Mouse (Mus musculus) CH12.LX (cell line): Measurements from ENCODE around the gene Ankrd31.

Experiments used
- CTCF ChIP-seq, 2 experiments: IDR thresholded peaks in 1 of 2; conservative IDR thresholded peaks in 1 of 2; 2 replicates each; pipeline ENCODE4 v1.5.1; 2011 to 2012; ENCODE audit warnings: low read depth in 2 of 2, low read length in 2 of 2, improper control_type of control experiment in 1 of 2, inconsistent platforms in 1 of 2, mild to moderate bottlenecking in 1 of 2, moderate library complexity in 1 of 2
- GABPA ChIP-seq: IDR thresholded peaks from 2 replicates; pipeline ENCODE4 v1.6.1; 2012; ENCODE audit warnings: low read depth, low read length, improper control_type of control experiment, inconsistent platforms; ENCODE audit not compliant: insufficient replicate concordance
- KAT2A ChIP-seq: IDR thresholded peaks from 2 replicates; pipeline ENCODE4 v1.6.1; 2012; ENCODE audit warnings: low read length, improper control_type of control experiment, inconsistent platforms; ENCODE audit not compliant: insufficient replicate concordance
- MAFK ChIP-seq: IDR thresholded peaks from 2 replicates; pipeline ENCODE4 v1.6.1; 2011; ENCODE audit warnings: low read length, improper control_type of control experiment; ENCODE audit not compliant: insufficient replicate concordance
- MAX ChIP-seq: IDR thresholded peaks from 2 replicates; pipeline ENCODE4 v1.6.1; 2011; ENCODE audit warnings: low read length, improper control_type of control experiment
- MYC ChIP-seq: IDR thresholded peaks from 2 replicates; pipeline ENCODE4 v1.6.1; 2011; ENCODE audit warnings: low read depth, mild to moderate bottlenecking, improper control_type of control experiment, low read length
- NELFE ChIP-seq: IDR thresholded peaks from 2 replicates; pipeline ENCODE4 v1.6.1; 2011; ENCODE audit warnings: low read depth, low read length, improper control_type of control experiment
- POLR2A ChIP-seq: IDR thresholded peaks from 2 replicates; pipeline ENCODE4 v1.6.1; 2011; ENCODE audit warnings: low read depth, mild to moderate bottlenecking, improper control_type of control experiment, low read length
- POLR2AphosphoS2 ChIP-seq: IDR thresholded peaks from 2 replicates; pipeline ENCODE4 v1.6.1; 2011; ENCODE audit warnings: low read depth, low read length, improper control_type of control experiment
- SMC3 ChIP-seq: IDR thresholded peaks from 2 replicates; pipeline ENCODE4 v1.6.1; 2011; ENCODE audit warnings: low read depth, low read length, improper control_type of control experiment
- TCF12 ChIP-seq: IDR thresholded peaks from 2 replicates; pipeline ENCODE4 v1.6.1; 2014; ENCODE audit warnings: low read depth, mild to moderate bottlenecking, inconsistent platforms, low read length, improper control_type of control experiment
- ZKSCAN1 ChIP-seq: IDR thresholded peaks from 2 replicates; pipeline ENCODE4 v1.6.1; 2012; ENCODE audit warnings: low read depth, inconsistent platforms, low read length, improper control_type of control experiment, borderline replicate concordance
- ZMIZ1 ChIP-seq: IDR thresholded peaks from 2 replicates; pipeline ENCODE4 v1.6.1; 2012; ENCODE audit warnings: low read depth, mild to moderate bottlenecking, inconsistent platforms, low read length, improper control_type of control experiment
- ZNF384 ChIP-seq: IDR thresholded peaks from 2 replicates; pipeline ENCODE4 v1.6.1; 2012; ENCODE audit warnings: low read depth, low read length, improper control_type of control experiment, inconsistent platforms

DNA sequence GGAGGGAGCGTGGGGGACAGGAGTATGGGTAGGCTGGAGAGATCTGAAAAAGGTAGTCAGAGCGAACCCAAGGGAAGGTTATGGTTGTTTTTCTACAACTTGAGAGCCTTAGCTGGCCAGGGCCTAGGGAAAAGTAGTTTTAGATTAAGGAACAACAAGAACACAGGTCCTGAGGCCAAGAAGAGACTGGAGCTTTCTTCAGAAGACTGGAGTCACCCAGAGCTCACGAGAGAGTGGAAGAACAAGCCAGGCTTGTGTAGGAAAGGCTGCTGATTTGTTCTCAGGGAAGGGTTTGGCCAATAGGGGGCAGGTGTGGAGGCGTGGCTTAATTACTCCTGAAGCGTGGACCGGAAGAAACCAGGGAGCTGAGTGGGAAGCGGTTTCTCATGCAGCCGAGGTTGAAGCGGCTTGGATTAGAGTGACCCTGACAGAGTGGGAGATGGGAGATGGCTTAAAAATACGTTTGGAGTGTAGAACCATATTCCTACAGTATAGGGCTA is 189.0 kb downstream of the Ankrd31 start:
- no peak; a peak in 1 of 4 replicates for TF ChIP-seq CTCF (conservative IDR thresholded peaks at IDR 0.05 in 1 of 2, IDR thresholded peaks at IDR 0.05 in 1 of 2; ENCODE audit: low read depth in 2 of 2, low read length in 2 of 2)
- TF ChIP-seq NELFE: no peak
- TF ChIP-seq MAX: no peak
- TF ChIP-seq TCF12: no peak
- no peak for TF ChIP-seq ZNF384
- no peak for TF ChIP-seq POLR2A
- TF ChIP-seq GABPA: no peak
- no peak for TF ChIP-seq MAFK
- TF ChIP-seq ZMIZ1: no peak
- no peak for TF ChIP-seq POLR2AphosphoS2
- TF ChIP-seq SMC3: no peak
- no peak for TF ChIP-seq ZKSCAN1
- TF ChIP-seq KAT2A: no peak
- no peak for TF ChIP-seq MYC
